Mouse (Mus musculus) lung, adult 2 months (tissue): Measurements from ENCODE around the gene Tnpo2.

Source experiments
- CTCF ChIP-seq: fragments of 200-500 bp; IDR thresholded peaks from 2 replicates; pipeline ENCODE4 v1.5.1; 2011; ENCODE audit warnings: mild to moderate bottlenecking, low read length, control low read depth; ENCODE audit not compliant: insufficient read depth
- POLR2A ChIP-seq: fragments of 200-500 bp; IDR thresholded peaks from 2 replicates; pipeline ENCODE4 v1.6.1; 2011; ENCODE audit warnings: low read depth, mild to moderate bottlenecking, control low read depth, low read length, borderline replicate concordance; ENCODE audit errors: extremely low read depth

GRCm38 (mm10) chr8:84990836-84991235 lies 45.9 kb upstream of the Tnpo2 start:
- TF ChIP-seq POLR2A (peak; percentile 35; the same call in 1 of the 2 replicates), CTCF (no peak)
